Mouse (Mus musculus) CD8-positive naive resting alpha-beta T cell, adult 2 months (primary cell): ENCODE measurements around the gene Ccser1.
"Not testable (repeated sequence)": the region's sequence is repeated elsewhere in the genome, so short reads cannot be mapped to it uniquely, and the experiment has no call there.

Experiments
- DNase-seq, 2 experiments: peaks; one replicate each; pipeline ENCODE4 v3.0.0; 2022; ENCODE audit warnings: low read depth in 2 of 2, low spot score in 2 of 2

Ccser1 gene

GRCm38 (mm10) chr6:61217717-61218116 is 37.6 kb downstream of the Ccser1 start:
- no peak for DNase-seq

- no peak for DNase-seq
Measured at GRCm38 (mm10) chr6:61223563-61223962, 43.4 kb downstream of the Ccser1 start.

GRCm38 (mm10) chr6:61225302-61225701 is 45.2 kb downstream of the Ccser1 start:
- no peak for DNase-seq

- no peak for DNase-seq
Measured at GRCm38 (mm10) chr6:61230058-61230718, 50.1 kb downstream of the Ccser1 start.

- no peak for DNase-seq
Measured at GRCm38 (mm10) chr6:61233060-61233459, 52.9 kb downstream of the Ccser1 start.

GRCm38 (mm10) chr6:61233548-61234187 is 53.5 kb downstream of the Ccser1 start:
- no peak for DNase-seq

GRCm38 (mm10) chr6:61240618-61241017 is 60.5 kb downstream of the Ccser1 start:
- no peak for DNase-seq

GRCm38 (mm10) chr6:61242556-61242955 is 62.4 kb downstream of the Ccser1 start:
- no peak for DNase-seq

GRCm38 (mm10) chr6:61246523-61246922 is 66.4 kb downstream of the Ccser1 start:
- no peak for DNase-seq

GRCm38 (mm10) chr6:61247842-61248472 is 67.8 kb downstream of the Ccser1 start:
- DNase-seq: no peak

GRCm38 (mm10) chr6:61248700-61249099 is 68.6 kb downstream of the Ccser1 start:
- no peak for DNase-seq

GRCm38 (mm10) chr6:61251232-61251631 is 71.1 kb downstream of the Ccser1 start:
- no peak for DNase-seq

- DNase-seq: no peak
Measured at GRCm38 (mm10) chr6:61252912-61253311, 72.8 kb downstream of the Ccser1 start.

- DNase-seq: not testable (repeated sequence)
Measured at GRCm38 (mm10) chr6:61255874-61256273, 75.8 kb downstream of the Ccser1 start.

GRCm38 (mm10) chr6:61258847-61259634 is 78.9 kb downstream of the Ccser1 start:
- DNase-seq: no peak

- no peak for DNase-seq
Measured at GRCm38 (mm10) chr6:61261381-61261780, 81.3 kb downstream of the Ccser1 start.

GRCm38 (mm10) chr6:61262448-61262847 is 82.3 kb downstream of the Ccser1 start:
- no peak for DNase-seq

- no peak for DNase-seq
Measured at GRCm38 (mm10) chr6:61263291-61263690, 83.2 kb downstream of the Ccser1 start.

GRCm38 (mm10) chr6:61271033-61271432 is 90.9 kb downstream of the Ccser1 start:
- DNase-seq: no peak

- DNase-seq: no peak
Measured at GRCm38 (mm10) chr6:61273430-61273829, 93.3 kb downstream of the Ccser1 start.

- DNase-seq: no peak
Measured at GRCm38 (mm10) chr6:61279506-61279905, 99.4 kb downstream of the Ccser1 start.

- no peak for DNase-seq
Measured at GRCm38 (mm10) chr6:61292927-61293326, 112.8 kb downstream of the Ccser1 start.
